Mouse (Mus musculus): ENCODE results near the gene Insyn1. TPM values are rescaled to one million over a fixed set of nuclear protein-coding genes. Genes with fewer than 3 reads are reported as not detected.

Gene Insyn1
- total RNA-seq (2021): 10 to 100 TPM; 81.2 to 83.5 TPM

GRCm38 (mm10) chr9:58487851-58488801, at the start of gene Insyn1:
Gene Insyn1, plus strand, starts transcription at chr9:58488603.
- intact Hi-C loops (cut with DNase I): loop anchor here (10.0 kb wide), 1 partner anchor 143 kb away; no protein-coding TSS in a partner anchor

GRCm38 (mm10) chr9:58438921-58439396, 49.4 kb upstream of the Insyn1 start:
- peak; percentile 39 for DNase-seq
- intact Hi-C loops (cut with DNase I): no loop called here

More at GRCm38 (mm10) chr9:58487851-58488801, at the start of gene Insyn1:
- DNase-seq: peak; percentile 43

DNA sequence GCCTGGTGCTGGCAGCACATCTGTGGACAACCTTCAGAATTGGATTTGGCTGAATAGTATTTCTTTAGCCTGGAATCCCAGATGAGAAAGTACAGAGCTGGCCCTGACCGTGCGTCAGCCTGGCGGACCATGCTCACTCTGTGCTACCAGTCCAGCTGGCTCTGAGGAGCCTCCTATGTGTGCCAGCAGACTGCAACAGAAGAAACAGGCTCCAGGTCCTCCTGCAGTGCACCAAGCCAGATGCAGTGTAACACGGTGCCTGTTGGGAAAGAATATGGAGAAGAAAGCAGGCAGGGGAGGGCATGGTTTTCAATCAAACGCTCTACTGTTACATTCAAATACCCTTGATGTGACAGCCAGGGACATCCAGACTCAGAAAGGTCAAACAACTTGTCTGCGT, 48.3 kb upstream of the Insyn1 start:
- DNase-seq: peak; percentile 77
- intact Hi-C loops (cut with DNase I): no loop called here

GRCm38 (mm10) chr9:58440614-58441013, 47.8 kb upstream of the Insyn1 start:
- DNase-seq: peak; percentile 72
- intact Hi-C loops (cut with DNase I): no loop called here

GRCm38 (mm10) chr9:58441351-58442104, 46.9 kb upstream of the Insyn1 start:
- DNase-seq: peak; percentile 43
- intact Hi-C loops (cut with DNase I): no loop called here

- intact Hi-C loops (cut with DNase I): no loop called here
- DNase-seq: peak; percentile 34
Observed at GRCm38 (mm10) chr9:58442105-58443010, 46.0 kb upstream of the Insyn1 start.

- intact Hi-C loops (cut with DNase I): no loop called here
- no peak for DNase-seq
Observed at GRCm38 (mm10) chr9:58443061-58443460, 45.3 kb upstream of the Insyn1 start.

DNA sequence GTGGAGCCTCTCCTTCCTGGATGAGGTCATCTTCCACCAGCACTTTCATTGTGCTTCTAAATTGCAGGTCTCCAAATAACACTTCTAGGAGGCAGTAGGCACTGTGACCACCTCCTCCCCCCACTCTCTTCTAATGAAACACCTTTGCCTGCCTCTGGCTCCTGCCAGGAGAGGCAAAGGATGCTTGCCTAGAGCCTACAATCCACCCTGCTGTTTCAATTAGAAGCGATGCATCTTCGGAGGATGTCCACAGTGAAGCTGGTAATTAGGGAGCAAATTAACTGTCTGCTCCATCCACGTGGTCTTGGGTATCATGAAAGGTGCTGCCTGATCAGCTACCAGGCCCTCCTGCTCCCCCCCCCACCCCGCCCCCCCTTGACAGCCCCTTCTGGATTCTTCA, 41.6 kb upstream of the Insyn1 start:
- no peak for DNase-seq
- intact Hi-C loops (cut with DNase I): no loop called here

DNA sequence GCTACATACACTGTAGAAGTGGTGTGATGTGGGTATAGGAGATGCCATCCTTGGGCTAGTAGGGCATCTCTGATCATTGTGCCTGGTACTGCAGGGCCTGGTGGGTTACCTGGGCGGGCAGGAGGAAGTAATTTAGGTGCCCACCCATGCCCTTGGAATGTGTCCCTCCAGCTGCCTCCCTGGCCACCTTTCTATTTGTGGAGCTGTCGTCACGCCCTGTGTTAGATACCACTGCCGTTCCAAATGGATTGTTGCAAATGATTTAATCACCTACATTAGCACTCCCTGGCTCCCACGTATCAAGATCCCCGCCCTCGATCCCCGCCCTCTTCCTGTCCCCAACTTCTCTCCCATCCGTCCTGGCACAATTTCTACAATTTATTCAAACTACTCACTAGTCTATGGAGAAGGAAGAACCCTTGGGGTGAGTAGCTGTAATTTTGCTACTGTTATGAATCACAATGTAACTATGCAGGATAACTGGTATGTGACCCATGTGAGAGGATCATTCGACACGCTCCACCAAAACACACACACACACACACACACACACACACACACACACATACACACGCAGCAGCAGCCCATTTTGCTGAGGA, 40.3 kb upstream of the Insyn1 start:
- DNase-seq: no peak
- intact Hi-C loops (cut with DNase I): no loop called here

GRCm38 (mm10) chr9:58449526-58449925, 38.9 kb upstream of the Insyn1 start:
- DNase-seq: no peak
- intact Hi-C loops (cut with DNase I): no loop called here

GRCm38 (mm10) chr9:58453791-58454378, 34.5 kb upstream of the Insyn1 start:
- intact Hi-C loops (cut with DNase I): no loop called here
- DNase-seq: no peak

- no peak for DNase-seq
- intact Hi-C loops (cut with DNase I): no loop called here
Observed at GRCm38 (mm10) chr9:58454886-58455285, 33.5 kb upstream of the Insyn1 start.

DNA sequence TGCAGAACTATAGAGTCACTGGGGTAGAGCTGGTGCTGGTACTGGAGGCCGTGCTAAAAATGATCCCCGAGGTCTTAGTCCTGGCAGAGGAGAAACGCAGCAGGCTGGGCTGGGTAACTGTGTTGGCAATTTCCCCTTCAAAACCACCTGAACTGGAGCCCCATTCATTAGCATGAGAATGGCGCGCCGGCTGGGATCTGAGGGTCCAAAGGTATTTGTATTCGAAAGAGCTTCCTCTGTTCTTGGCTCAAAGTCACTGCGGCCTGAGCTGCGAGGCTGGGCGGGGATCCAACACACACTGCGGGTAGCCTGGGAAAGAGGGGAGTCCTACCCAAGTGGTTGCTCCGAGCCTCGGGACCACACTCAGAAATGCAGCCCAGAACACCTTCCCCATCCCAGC, 32.6 kb upstream of the Insyn1 start:
- intact Hi-C loops (cut with DNase I): no loop called here
- peak; percentile 79 for DNase-seq

DNA sequence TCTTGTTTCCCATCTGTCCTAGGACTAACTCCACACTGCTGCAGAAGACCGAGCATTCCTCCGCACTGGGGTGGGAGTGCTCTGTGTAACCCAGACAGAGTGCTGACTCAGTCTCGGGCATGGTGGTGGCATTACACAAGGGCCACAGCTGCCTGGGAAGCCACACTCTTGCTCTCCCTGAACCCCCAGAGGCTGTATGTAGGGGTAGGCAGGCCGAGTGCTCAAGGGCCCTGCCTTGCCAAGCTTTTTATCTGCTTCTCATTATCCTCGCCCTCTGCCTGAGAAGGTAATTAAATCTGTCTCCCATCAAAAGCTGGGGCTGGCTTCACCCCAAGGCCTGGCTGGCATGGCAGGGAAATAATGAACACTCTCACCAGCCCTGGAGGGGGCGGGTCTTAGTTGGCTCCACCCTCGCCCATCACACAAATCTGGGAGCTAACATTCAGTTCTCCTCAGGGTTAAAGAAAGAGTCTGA, 30.9 kb upstream of the Insyn1 start:
- intact Hi-C loops (cut with DNase I): no loop called here
- DNase-seq: peak; percentile 96

- peak; percentile 44 for DNase-seq
- intact Hi-C loops (cut with DNase I): no loop called here
Observed at GRCm38 (mm10) chr9:58458341-58458740, 30.1 kb upstream of the Insyn1 start.

- intact Hi-C loops (cut with DNase I): no loop called here
- DNase-seq: peak; percentile 81
Observed at GRCm38 (mm10) chr9:58458856-58459553, 29.4 kb upstream of the Insyn1 start.

DNA sequence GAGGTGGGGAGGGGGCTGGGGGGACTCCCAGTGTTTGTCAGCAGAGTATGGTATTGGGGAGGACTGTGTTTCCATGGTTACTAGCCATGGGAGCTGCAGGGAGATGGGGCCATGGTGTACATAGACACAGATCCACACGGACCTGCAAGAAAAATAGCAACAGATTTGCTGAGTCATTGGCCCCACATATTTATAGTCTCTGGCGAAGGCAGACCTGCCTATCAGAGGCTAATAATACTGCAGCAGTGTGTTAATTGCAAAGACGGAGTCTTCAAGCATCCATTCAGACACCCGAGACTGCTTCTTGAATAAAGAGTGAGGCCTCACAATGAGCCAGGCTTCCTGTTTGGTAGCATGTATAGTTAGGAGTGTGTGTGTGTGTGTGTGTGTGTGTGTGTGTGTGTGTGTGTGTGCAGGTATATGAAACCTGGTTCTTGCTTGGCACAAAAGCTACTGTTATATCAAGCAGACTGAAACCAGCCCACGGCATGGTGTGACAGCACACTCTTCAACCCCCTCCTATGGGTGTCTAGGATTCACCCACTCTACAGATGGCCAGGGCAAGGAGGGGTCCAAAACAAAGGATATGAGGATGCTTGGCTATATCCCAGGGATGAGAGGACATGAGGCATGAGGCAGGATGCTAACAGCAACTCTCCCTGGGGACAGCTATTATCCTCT, 20.9 kb upstream of the Insyn1 start:
- intact Hi-C loops (cut with DNase I): no loop called here
- no peak for DNase-seq

DNA sequence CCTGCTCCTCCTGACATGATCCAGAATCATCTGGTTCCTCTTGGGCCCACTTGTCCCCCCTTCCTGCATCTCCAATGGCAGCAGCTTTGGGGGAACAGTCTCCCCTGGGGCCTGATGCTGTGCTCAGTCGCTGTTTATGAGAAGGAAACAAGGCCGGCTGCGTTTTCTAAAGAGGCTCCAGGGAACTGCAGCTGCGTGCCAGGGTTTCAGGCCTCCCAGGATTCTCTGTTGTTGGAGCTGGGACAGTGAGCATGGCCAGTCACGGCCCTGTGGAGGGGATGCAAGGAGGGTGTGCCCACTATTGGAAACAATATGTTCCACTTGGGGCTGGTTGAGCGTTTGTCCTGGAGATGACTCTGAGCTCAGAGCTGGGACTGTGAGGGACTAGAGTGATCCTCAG, 17.9 kb upstream of the Insyn1 start:
- intact Hi-C loops (cut with DNase I): no loop called here
- no peak for DNase-seq
